Mouse (Mus musculus) R1 (cell line): Measurements from ENCODE around the gene Nadk.
"Not testable (repeated sequence)": the region's sequence is repeated elsewhere in the genome, so short reads cannot be mapped to it uniquely, and the experiment has no call there.

Source experiments
- DNase-seq: peaks from one replicate; pipeline ENCODE4 v3.0.0-alpha.2; 2018; ENCODE audit warnings: low read depth, low spot score

Gene Nadk

DNA sequence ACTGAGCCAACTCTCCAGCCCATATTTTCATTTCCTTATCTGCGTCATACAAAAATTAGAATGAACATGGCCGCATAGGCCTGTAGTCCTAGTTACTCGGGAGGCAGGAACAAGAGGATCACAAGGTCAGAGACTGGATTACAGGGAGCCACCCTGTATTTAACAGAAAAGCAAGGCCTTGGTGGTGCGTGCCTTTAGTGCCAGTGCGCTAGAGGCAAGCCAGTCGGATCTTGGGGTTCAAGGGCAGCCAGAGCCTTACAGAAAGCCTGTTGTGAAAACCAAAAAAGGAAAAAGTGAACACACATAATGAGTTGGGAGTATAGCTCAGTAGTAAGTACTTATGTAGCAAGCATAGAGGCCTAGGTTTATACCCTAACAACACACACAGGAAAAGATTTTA, 7.6 kb downstream of the Nadk start:
- no peak for DNase-seq

DNA sequence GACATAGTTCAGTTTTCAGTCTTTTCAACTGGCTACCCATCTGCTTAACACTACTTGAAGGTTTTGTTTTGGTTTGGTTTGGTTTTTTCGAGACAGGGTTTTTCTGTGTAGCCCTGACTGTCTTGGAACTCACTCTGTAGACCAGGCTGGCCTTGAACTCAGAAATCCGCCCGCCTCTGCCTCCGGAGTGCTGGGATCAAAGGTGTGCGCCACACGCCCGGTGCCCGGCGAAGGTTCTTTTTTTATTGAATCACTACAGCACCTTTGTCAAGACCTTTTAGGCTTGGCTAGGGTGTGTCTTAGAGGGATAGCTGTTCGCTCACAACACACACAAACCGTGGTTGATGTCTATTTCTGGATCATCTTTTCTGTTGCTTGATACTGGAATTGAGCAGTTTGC, 8.1 kb downstream of the Nadk start:
- DNase-seq: not testable (repeated sequence)

DNA sequence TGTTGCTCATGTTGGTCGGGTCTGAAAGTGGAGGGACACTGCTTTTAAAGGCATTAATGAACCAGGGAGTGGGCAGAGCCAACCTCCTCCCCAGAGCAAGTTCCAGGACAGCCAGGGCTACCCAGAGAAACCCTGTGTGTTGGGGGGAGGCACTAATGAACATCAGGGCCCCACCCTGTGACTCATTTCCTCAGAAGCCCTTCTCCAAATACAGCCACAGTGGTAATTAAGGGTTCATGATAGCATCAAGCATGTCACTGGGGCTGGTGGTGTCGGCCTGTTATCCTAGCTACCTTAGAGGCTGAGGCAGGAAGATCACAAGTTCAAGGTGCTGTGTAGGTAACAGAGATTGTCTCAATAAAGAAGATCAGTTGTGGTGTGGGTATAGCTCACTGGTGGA, 9.3 kb downstream of the Nadk start:
- DNase-seq: peak; percentile 30

DNA sequence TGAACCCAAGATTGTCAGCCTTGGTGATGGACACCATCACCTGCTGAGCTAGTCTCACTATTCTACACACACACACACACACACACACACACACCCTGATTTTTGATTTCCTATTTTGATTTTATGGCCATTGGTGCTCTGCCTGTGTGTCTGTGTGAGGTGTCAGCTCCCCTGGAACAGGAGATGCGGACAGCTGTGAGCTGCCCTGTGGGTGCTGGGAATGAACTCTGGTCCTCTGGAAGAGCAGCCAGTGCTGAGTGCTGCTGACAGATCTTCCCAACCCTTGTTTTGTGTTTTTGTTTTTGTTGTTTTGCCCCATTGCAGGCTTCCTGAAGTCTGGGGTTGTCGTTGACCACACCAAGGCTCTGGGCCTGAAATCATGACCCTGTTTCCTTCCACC, 11.0 kb downstream of the Nadk start:
- DNase-seq: no peak

DNA sequence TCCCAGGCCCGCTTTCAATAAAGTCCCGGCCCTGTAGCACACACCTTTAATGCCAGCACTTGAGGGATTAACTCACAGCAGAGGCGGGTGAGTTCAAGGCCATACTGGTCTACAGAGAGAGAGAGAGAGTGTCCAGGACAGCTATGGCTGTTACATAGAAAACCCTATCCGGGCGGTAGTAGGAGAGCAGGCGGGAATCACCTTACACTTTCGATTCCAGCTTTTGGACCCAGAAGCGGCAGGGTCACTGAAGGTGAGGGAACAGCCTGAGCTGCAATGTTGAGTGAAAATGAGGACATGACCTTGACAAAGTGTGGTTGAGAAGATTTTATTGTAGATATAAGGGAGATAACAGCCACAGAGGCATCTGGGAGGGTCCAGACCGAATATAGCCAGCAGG, 11.7 kb downstream of the Nadk start:
- peak; percentile 34 for DNase-seq

DNA sequence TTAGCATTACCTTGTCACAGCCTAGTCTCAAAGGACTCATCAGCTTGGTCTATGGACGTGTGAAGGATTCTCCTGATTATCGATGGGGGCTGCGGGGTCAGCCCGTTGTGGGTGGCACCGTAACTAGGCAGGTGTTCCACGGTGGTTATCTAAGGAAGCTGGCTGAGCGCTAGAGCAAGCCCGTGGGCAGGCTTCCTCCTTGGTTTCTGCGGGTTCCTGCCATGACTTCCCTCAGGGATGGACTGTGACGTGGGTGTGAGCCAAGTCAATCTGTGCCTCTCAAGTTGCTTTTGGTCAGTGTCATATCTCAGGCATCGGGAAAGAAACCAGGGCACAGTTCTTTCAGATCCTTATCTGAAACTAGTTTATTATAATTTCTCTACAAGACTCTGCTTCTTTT, 12.8 kb downstream of the Nadk start:
- DNase-seq: no peak

DNA sequence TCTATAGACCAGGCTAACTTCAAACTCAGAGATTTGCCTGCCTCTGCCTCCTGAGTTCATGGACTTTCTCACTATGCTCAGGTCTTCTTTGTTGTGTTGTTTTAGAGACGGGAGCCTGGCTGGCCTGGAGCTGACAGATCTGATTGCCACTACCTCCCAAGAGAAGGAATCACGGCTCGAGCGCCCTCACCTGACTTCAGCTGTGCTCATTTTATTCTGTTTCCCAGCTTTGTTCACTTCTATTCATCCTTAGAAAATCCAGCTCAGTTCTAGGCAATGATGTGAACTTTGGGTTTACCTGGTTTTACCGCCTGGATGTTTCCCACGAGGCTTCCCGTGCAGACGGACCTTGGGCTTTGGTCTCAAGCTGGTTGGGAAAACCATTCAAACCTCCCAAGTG, 13.3 kb downstream of the Nadk start:
- DNase-seq: peak; percentile 75

DNA sequence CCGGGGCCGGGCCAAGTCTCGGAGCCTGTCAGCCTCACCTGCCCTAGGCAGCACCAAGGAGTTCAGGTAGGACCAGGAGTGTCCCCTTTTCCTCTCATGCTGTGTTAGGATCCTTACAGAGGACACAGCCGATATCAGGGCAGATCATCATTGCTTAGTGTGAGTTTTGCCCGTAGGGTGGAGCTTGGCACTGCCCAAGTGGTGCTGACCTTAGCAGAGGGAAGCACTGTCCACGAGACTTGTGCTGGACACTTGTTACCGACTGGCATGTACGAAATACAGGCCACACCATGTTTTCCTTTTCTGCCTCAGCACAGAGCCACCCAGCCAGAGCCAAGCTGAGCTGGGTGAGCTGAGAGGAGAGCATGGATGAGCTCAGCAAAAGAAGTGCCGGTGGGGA, 15.0 kb downstream of the Nadk start:
- no peak for DNase-seq

DNA sequence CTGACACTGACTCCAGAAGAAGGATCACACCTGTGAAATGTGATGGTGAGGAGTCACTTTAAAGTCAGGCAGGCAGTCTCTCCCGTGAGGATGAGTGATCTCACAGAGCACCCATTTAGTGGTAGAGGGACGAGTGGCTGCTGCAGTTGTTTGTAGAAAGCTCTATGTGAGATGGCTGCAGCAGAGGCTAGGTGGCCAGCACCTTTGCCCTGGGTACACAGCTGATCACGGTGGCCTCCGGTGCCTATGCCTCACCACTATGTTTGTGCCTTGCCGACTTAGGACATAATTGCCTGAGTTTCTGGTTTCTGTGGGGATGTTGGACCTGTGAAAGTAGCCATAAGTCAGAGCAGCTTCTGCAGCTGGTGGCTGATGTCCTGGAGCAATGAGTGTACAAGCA, 15.6 kb downstream of the Nadk start:
- DNase-seq: no peak

DNA sequence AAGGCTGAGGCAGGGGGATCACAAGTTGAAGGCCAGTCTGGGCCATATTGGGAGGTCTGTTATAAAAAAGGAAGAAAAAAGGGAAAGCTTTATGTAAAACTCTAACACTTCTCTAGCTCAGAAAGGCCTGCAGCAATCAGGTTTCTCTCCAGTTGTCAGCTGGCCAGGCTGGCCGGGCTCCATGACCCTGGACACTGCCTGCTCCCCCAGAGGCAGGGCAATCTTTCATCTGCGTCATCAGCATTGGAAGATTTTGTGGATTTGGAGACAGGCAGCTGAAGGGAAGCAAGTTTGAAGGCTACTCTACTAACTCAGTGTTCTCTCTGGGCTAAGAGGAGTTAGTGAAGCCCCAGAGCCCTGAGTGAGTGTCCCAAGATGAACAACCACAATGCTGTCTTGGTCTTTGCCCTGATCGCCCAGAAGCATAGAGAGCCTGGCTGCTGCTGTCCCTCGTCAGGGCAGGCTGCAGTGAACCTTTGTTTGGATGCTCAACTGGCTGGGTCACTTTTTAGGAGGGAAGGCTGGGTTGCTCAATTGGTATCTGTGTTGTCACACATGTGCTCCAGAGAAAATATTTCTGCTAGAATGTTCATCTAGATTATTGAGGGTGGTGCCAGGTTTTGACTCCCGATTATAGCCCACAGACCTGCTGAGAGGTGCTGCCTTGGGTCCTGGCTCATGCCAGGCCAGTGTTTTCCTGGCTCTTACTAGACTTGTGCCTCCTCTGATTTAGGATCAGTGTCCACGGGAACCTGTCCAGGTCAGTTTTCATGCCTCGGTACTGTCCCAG, 16.4 kb downstream of the Nadk start:
- no peak for DNase-seq

DNA sequence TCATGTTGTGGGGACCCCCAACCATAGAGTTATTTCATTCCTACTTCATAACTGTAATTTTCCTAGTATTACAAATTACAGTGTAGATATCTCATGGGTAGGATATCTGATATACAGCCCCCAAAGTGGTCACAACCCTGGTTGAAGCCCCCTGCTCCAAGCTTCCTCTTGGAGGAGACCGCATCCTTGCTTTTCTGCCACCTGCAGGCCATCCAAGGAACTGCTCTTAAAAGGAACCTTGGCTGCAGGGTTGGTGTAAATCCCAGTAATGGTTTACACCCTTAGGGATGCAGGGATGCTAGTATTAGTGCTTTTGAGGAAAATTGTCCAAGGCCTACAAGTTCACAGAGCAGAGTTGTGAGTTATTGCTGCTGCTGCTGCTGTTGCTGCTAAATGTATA, 18.2 kb downstream of the Nadk start:
- peak; percentile 57 for DNase-seq

DNA sequence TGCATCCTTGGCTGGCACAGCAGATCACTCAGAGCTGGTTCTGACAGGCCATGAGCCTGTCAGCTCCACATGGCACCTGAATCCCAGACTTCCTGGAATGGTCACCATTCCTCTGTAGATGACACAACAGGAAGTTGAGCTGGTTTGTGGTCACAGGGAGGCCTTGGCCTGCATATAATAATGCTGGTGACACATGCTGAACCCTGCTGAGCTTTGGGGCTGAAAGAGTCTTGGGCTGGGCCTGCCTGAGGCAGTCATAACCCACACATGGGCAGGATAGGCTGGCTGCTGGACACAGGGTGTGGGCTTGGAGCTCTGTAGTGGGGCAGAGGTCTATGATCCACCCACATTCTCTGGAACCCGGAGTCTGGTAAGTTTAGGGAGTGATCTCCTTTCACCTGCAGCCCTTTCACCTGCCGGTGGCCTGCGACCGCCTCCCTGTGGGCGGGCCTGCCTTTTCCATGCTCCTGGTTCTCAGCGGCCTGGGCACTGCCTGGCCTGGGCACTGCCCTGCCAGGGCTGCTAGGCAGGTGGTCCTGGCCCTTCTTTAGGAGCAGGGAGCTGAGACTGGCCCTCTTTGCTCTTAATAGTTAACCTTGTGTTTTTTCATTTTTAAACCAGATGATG, 20.2 kb downstream of the Nadk start:
- DNase-seq: no peak

DNA sequence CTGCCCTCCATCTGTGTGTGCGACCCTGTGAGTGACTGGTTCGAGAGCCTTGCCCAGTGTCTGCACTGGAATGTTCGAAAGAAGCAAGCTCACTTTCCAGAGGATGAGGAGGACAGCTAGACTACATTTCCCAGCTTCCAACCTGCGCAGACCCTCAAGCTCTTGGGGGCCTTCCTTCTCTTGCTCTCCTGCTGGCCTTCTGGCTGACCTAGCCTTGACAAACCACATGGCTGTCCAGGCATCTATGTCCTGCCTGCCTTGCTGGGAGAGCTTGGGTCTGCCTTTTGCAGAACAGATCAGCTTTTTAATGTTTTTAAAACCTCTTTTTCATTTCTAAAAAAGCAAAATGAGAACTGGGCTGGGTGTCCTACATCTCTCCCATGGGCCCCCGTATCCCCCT, 27.2 kb downstream of the Nadk start:
- no peak for DNase-seq

DNA sequence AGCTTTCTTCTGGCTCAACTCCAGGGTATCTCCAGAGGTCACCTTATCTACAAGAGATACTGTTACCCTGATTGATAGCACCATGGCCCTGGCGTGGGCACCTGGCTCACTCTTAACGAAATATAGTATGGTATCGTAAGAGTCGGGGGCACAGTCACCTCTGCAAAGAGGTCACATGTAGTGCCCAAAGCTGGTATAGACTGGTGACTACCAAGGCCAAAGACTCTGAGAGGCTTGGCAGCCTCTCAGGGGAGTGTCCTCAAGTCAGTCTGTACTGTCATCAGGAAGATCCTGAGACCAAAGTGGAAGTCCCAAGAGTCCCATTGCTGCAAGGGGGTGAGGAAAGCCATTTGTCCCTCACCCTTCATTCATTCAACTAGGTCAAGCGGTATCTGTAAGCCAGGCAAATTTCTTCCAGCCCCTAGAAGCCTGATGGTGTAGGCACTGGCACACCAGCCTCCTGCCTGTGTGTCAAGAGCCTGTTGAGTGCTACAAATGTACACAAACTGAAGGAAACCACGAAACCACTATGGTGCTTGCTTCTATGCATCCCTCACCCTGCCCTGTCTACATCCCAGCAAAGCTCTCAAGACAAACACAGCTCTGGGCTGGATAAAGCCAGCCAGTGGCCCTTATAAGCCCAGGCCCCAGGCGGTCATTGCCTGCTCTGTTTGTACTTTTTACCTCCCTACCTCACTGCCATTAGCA, 29.0 kb downstream of the Nadk start:
- no peak for DNase-seq

DNA sequence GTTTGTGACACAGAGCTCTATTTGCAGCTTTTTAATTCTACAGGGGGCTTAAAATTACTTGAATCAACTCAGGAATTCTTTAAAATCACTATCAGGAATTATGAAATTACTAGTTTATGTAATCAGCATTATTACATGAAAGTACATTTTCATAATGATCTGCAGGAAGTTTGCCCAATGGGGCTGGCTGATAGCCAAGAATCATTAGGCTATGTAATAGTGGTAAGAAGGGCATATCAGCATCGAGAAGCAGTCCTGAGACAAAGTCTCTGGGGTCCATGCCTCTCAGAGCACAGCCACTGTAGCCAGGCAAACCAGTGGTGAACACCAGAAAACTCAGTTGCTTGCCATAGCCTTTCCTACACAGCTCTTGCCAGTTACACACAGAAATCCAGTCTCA, 31.6 kb downstream of the Nadk start:
- DNase-seq: no peak

DNA sequence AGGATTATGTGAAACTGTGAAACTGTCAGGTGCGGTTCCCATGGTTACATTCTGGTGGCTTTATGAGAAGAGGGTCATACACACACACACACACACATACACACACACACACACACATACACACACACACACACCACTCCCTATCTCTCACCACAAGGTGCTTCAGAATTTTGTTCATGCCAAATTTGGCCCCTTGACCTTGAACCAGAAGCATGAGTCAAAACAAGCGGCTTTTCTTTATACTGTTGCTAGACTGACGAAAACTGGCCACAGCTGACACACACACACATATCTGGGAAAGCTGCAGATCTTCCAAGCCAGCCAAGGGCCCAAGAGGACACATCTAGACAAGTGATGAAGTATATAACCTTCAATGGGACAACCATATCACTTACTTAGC, 33.6 kb downstream of the Nadk start:
- no peak for DNase-seq

DNA sequence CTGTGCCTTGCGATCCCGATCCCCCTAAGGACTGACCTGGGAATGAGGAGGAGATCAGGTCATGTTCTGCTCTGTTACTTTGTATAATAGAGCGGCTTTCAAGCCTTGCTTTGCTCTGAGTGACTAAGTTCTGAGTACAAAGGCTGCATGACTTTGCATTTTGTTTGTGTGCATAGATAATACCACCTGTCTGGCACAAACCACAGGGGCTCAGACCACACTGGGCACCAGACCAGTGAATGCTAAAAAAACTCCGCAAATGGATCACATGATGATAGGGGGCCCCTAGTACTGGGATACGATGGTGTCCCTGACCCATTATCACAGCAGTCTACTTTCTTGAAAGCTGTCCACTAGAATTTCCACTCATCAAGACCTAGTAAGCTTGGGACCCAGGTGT, 34.4 kb downstream of the Nadk start:
- DNase-seq: peak; percentile 7

DNA sequence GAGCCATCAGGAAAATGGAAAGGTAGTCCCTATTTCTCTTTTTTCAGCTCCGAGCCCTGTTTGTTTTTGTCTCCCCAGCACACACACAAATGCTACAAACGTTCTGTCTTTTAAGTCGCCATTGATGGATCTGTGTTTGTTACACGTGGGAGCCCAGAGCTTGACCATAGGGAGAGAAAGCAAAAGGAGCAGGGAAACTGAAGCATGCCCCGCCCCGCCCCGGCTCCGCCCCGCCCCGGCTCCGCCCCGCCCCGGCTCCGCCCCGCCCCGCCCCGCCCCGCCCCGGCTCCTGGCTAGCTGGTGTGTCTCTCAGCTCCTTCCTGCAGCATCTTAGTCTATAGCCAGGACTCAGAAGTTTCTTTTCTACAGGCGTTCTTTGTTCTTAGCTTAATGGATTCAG, 36.4 kb downstream of the Nadk start:
- DNase-seq: peak; percentile 73

DNA sequence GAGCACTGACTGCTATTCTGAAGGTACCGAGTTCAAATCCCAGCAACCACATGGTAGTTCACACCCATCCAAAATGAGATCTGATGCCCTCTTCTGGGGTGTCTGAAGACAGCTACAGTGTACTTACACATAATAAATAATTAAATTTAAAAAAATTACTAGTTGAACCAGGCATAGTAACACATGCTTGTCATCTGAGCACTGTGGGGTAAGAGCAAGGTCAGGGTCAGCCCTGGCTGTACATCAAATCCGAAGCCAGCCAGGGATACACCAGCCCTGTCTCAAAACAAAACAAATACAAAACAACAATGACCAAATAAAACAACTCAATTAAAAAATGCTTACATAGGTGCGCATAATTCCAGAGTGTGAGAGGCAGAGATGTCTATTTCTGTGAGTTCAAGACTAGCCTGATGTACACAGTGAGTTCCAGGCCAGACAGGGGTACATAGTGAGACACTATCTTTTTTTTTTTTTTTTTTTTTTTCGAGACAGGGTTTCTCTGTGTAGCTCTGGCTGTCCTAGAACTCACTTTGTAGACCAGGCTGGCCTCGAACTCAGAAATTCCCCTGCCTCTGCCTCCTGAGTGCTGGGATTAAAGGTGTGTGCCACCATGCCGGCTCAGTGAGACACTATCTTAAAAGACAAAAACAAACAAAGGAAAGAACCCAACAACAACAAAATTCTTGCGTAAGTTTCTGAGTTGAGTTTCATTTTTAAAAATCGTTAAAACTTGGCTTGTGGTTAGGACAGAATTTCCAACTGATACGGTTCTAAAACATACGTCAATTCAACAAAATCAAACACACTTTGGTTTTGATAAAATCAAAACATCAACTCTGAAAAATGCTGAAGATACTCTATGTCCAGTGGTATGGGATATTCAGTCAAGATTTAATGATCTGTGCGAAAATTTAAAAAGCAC, 38.0 kb downstream of the Nadk start:
- DNase-seq: no peak

DNA sequence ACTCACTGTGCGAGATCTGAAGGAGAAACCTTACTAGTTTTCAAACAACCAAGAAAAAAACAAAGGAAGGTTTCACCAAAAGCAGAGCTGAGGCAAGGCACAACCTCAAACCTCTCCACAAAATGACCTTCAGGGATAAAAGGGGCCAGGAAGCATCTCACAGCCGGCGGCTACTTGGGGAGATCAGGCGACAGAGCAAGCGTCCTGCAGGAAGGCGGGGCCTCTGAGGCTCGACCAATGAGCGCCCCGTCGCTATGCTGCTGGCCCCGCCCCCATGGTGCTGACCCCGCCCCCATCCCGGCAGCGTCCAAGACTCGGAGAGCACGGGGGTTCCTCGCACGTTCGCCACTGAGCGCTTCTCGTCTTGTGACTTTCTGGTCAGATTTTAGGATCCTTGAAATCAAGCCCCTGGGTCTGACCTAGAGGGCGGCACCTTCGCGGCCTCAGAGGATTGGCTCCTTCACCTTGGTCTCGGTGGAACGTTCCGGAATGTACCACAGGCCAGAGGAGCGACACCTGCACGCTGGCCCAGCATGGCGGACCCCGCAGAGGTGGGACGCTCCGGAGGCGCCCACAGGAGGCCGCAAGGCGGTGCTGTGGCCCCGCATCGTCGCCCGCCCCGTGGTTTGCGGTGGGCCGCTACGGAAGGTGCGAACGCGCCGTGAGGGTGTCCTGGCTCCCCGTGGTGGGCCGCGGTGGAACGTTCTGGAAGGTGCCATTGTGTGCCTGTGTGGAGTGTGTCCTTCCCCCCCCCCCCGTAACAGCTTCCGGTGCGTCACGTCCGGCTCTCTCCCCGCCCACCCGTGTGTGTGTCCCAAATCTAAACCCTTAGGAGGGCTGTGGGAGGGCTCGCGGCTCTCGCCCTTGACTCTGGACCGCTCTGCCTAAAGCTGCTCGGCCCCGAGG, 39.2 kb downstream of the Nadk start, which contains the start of gene Slc35e2:
Gene Slc35e2 (plus strand): TSS at position 326 of the 906 bp plus-strand sequence.
- DNase-seq: peak; percentile 97

DNA sequence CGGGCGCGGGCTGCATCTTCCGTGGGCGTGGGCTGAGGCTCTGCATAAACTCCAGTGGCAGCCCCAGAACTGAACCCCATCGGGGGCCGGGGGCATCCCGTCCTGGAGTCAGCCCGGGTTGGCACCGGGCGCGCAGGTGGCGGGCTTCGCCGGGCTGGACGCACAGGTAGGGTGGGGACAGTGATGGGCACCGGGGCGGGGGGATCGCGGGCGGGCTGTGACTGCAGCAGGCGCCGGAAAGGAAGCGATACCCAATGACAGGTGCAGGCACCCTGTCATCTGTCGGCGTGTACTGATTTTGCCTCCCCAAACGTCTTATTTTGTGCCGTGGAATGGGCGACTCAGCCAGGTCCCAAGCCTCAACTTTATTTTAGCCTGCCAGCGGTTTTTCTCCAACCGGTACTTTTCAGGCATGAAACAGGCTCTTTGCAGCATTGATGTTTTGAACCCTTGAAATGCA, 39.8 kb downstream of the Nadk start:
- no peak for DNase-seq
